In the genomic region with DNA sequence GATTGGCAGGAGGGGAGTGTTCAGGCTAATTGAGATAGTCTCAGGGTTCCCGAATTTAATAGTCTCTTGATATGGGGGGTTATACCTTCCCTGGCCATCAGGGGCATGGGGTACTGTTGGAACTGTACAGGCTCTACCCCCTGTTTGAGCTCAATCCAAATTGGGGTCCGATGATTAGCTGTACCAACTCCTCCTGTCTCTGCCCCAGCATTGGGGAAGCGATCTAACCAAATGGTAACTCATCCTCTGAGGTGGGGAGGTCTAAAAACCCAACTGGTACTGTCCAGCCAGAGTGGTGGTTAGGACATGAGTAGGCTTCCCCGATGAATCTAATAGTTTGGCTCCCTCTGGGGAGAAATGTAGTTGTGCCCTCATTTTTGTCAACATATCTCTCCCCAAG, we compare ENCODE assay signal across 21 mouse cellular contexts. TPM values are rescaled to one million over a fixed set of nuclear protein-coding genes. Genes with fewer than 3 reads are reported as not detected.
"Had no signal": no experiment of that assay in that cellular context is flagged by ENCODE, and none has a peak within 500 bp of the region (broad histone marks: within the 10 kb centered on the region; RNA-seq: fewer than 3 reads in every experiment).

No protein-coding gene starts in this region.

- H3K36me3 ChIP-seq: lung, embryonic 15.5 days had no signal

- DNase-seq: kidney, adult 9 months; kidney, postnatal 14 days; kidney, postnatal 4 days; lung, adult 18-20 months; lung, postnatal 10 days; lung, postnatal 36 days; thymus, adult 18-20 months; thymus, postnatal 14 days; thymus, postnatal 4 days had no signal

- H3K27me3 ChIP-seq: liver, embryonic 15.5 days; lung, embryonic 15.5 days; megakaryocyte, embryonic 14.5 days; midbrain, embryonic 13.5 days had no signal

- H3K9ac ChIP-seq: liver, embryonic 15.5 days; lung, embryonic 15.5 days had no signal

- H3K27ac ChIP-seq: left cerebral cortex, adult 2 months; liver, embryonic 15.5 days; lung, embryonic 15.5 days; midbrain, embryonic 10.5 days; midbrain, embryonic 13.5 days had no signal

- H3K4me3 ChIP-seq: left cerebral cortex, adult 2 months; liver, embryonic 15.5 days; lung, embryonic 15.5 days; megakaryocyte, embryonic 14.5 days; midbrain, embryonic 10.5 days; midbrain, embryonic 13.5 days had no signal

- H3K9me3 ChIP-seq: liver, embryonic 15.5 days; lung, embryonic 15.5 days; megakaryocyte, embryonic 14.5 days; midbrain, embryonic 10.5 days; midbrain, embryonic 13.5 days had no signal

- ATAC-seq: midbrain, embryonic 13.5 days had no signal

- H3K4me2 ChIP-seq: lung, embryonic 15.5 days; midbrain, embryonic 13.5 days had no signal

RNA-seq across cellular contexts. Expression of a gene that starts 30.8 kb away (rescaled TPM):
- total RNA-seq: layer of hippocampus, adult 18-20 months; layer of hippocampus, postnatal 36 days; left cerebral cortex, adult 2 months; left cerebral cortex, postnatal 10 days; liver, adult 2 months; midbrain, postnatal 0 days had no signal
- polyA plus RNA-seq: small intestine, adult 2 months had no signal
